ENCODE assay signal across 9 mouse cellular contexts in genomic region chr8:89787050-89787905, GRCm38 (mm10).
DNase-seq lines count a peak whose midpoint lies in the region; ATAC-seq lines count a peak whose summit lies in the region.
"Had no signal": no experiment of that assay in that cellular context is flagged by ENCODE, and none has a peak within 500 bp of the region (broad histone marks: within the 10 kb centered on the region; RNA-seq: fewer than 3 reads in every experiment).

No protein-coding gene starts in this region.

- no peaks in the 10 kb centered on the region for H3K9me3 ChIP-seq in limb, embryonic 12.5 days
- H3K9me3 ChIP-seq: megakaryocyte, embryonic 14.5 days had no signal

- H3K4me1 ChIP-seq in limb, embryonic 12.5 days (replicated peaks), result peaks cover 11% of the 10 kb centered on the region
- H3K4me1 ChIP-seq: megakaryocyte, embryonic 14.5 days had no signal

- peak overlapping the region; percentile 41 for H3K4me2 ChIP-seq in limb, embryonic 12.5 days

- H3K9ac ChIP-seq in limb, embryonic 12.5 days (replicated peaks), result no peak overlapping the region

- WGBS in limb, embryonic 12.5 days, result 49% methylated on average over 17 of the region's 17 CpGs

- peaks cover 41% of the 10 kb centered on the region for H3K27me3 ChIP-seq in limb, embryonic 12.5 days
- H3K27me3 ChIP-seq: megakaryocyte, embryonic 14.5 days had no signal

- no peak overlapping the region for H3K27ac ChIP-seq in limb, embryonic 12.5 days

- peak; percentile 55 to 62 for DNase-seq in cerebellum, postnatal 10 days
- no peak for DNase-seq in cerebellum, adult 11-12 months
- peak; percentile 39 for DNase-seq in ZHBTc4 (ENCODE audit: low read depth, low spot score)
- DNase-seq in kidney, postnatal 14 days, result peak; percentile 45
- DNase-seq in urinary bladder, postnatal 4 days (ENCODE audit: low spot score in 2 of 2), result no peak
- DNase-seq in gastrocnemius, postnatal 25 days, result no peak
- DNase-seq in spleen, adult 12 weeks (ENCODE audit: low spot score), result no peak

- no peak for ATAC-seq in limb, embryonic 12.5 days (ENCODE audit: insufficient number of reproducible peaks, insufficient read depth, low FRiP score, low TSS enrichment, low read depth)

- no peaks in the 10 kb centered on the region for H3K36me3 ChIP-seq in limb, embryonic 12.5 days

- H3K4me3 ChIP-seq in limb, embryonic 12.5 days (replicated peaks), result 0 out of 2 replicates have a peak overlapping the region, but pooled peaks have one; percentile 19
- H3K4me3 ChIP-seq: megakaryocyte, embryonic 14.5 days had no signal

Comparison
In these comparisons a context has a peak if more than half of its experiments do, and no peak if none do; other contexts are left out.
1. DNase-seq: peak in cerebellum, postnatal 10 days (2 of 2), ZHBTc4 (single experiment) and kidney, postnatal 14 days (single experiment); none in cerebellum, adult 11-12 months (single experiment), urinary bladder, postnatal 4 days (0 of 2), gastrocnemius, postnatal 25 days (single experiment) and spleen, adult 12 weeks (single experiment).